Mouse (Mus musculus) embryonic facial prominence, embryonic 10.5 days (tissue): ENCODE measurements around the gene Mrvi1. TPM values are rescaled to one million over a fixed set of nuclear protein-coding genes. Genes with fewer than 3 reads are reported as not detected.

Experiments
- DNase-seq: peaks from one replicate; pipeline ENCODE4 v3.0.0-alpha.2; 2017; ENCODE audit warnings: low spot score
- H3K27ac ChIP-seq: fragments of 300-500 bp; sonication (generic); replicated peaks from 2 replicates; pipeline ENCODE4 v1.5.1; 2016; ENCODE audit warnings: mild to moderate bottlenecking
- H3K27me3 ChIP-seq: fragments of 300-500 bp; sonication (generic); replicated peaks from 2 replicates; pipeline ENCODE4 v1.6.1; 2016; ENCODE audit warnings: low read depth, mild to moderate bottlenecking; ENCODE audit not compliant: poor library complexity, severe bottlenecking
- H3K36me3 ChIP-seq: fragments of 300-500 bp; sonication (generic); replicated peaks from 2 replicates; pipeline ENCODE4 v1.6.1; 2016; ENCODE audit warnings: mild to moderate bottlenecking, moderate library complexity
- H3K4me1 ChIP-seq: fragments of 300-500 bp; sonication (generic); 2 replicates; pipeline ENCODE4 v1.6.1; 2016
- H3K4me3 ChIP-seq: fragments of 300-500 bp; sonication (generic); 2 replicates; pipeline ENCODE4 v1.5.1; 2016; ENCODE audit warnings: mild to moderate bottlenecking, moderate library complexity
- H3K9me3 ChIP-seq: fragments of 300-500 bp; sonication (generic); 2 replicates; pipeline ENCODE4 v1.6.1; 2016; ENCODE audit warnings: mild to moderate bottlenecking
- WGBS: fragments of 180-500 bp; shearing (Covaris S2); methylation state at CpG from one replicate; pipeline ENCODE4 v1.1.7; 2016; 5-methylcytosine and 5-hydroxymethylcytosine counted together
- polyA plus RNA-seq: library from polyadenylated mRNA; unstranded; fragments of >200 nt; fragmentation: Nextera tagmentation; extraction: Ambion mirVana; gene quantifications from 2 replicates; pipeline ENCODE4 v1.2.1, GENCODE M21; 2016

The Mrvi1 gene
- polyA plus RNA-seq, 1 experiment from 2014 or later: 1.5 TPM

GRCm38 (mm10) chr7:110967373-110967772 lies 14.9 kb downstream of the Mrvi1 start:
- no peak for DNase-seq
- H3K27ac ChIP-seq: no peak overlapping the region
- no peaks in the 10 kb centered on the region for H3K36me3 ChIP-seq
- WGBS: 89% methylated on average over 4 of the region's 4 CpGs
- H3K4me1 ChIP-seq: peaks cover 4% of the 10 kb centered on the region; the same call in 1 of the 2 replicates
- H3K4me3 ChIP-seq: no peak overlapping the region
- no peaks in the 10 kb centered on the region for H3K9me3 ChIP-seq
- no peaks in the 10 kb centered on the region for H3K27me3 ChIP-seq

GRCm38 (mm10) chr7:110966853-110967252 lies 15.4 kb downstream of the Mrvi1 start:
- 92% methylated on average over 5 of the region's 5 CpGs for WGBS
- Histone ChIP-seq H3K4me3 (no peak overlapping the region), H3K27ac (no peak overlapping the region), H3K27me3 (no peaks in the 10 kb centered on the region), H3K9me3 (no peaks in the 10 kb centered on the region), H3K36me3 (no peaks in the 10 kb centered on the region), H3K4me1 (peaks cover 4% of the 10 kb centered on the region; the same call in 1 of the 2 replicates)
- DNase-seq: no peak

GRCm38 (mm10) chr7:110965387-110965786 lies 16.9 kb downstream of the Mrvi1 start:
- H3K27me3 ChIP-seq: no peaks in the 10 kb centered on the region
- H3K27ac ChIP-seq: no peak overlapping the region
- H3K4me3 ChIP-seq: no peak overlapping the region
- H3K4me1 ChIP-seq: peaks cover 4% of the 10 kb centered on the region; the same call in 1 of the 2 replicates
- no peaks in the 10 kb centered on the region for H3K36me3 ChIP-seq
- no peaks in the 10 kb centered on the region for H3K9me3 ChIP-seq
- WGBS: 86% methylated on average over 3 of the region's 3 CpGs
- no peak for DNase-seq

GRCm38 (mm10) chr7:110963655-110963997 lies 18.6 kb downstream of the Mrvi1 start:
- WGBS: 75% methylated on average over 3 of the region's 3 CpGs
- H3K27ac ChIP-seq: no peak overlapping the region
- no peaks in the 10 kb centered on the region for H3K9me3 ChIP-seq
- no peaks in the 10 kb centered on the region for H3K27me3 ChIP-seq
- no peaks in the 10 kb centered on the region for H3K36me3 ChIP-seq
- H3K4me1 ChIP-seq: peaks cover 4% of the 10 kb centered on the region; the same call in 1 of the 2 replicates
- DNase-seq: no peak
- no peak overlapping the region for H3K4me3 ChIP-seq

- Histone ChIP-seq H3K27me3 (no peaks in the 10 kb centered on the region), H3K9me3 (no peaks in the 10 kb centered on the region), H3K4me3 (no peak overlapping the region), H3K27ac (no peak overlapping the region), H3K36me3 (no peaks in the 10 kb centered on the region), H3K4me1 (peaks cover 4% of the 10 kb centered on the region; the same call in 1 of the 2 replicates)
- WGBS: 72% methylated on average over 9 of the region's 9 CpGs
- DNase-seq: no peak
Measured at GRCm38 (mm10) chr7:110962943-110963654, 19.2 kb downstream of the Mrvi1 start.

- H3K27ac ChIP-seq: no peak overlapping the region
- H3K9me3 ChIP-seq: no peaks in the 10 kb centered on the region
- H3K4me3 ChIP-seq: no peak overlapping the region
- WGBS: 90% methylated on average over 3 of the region's 3 CpGs
- DNase-seq: no peak
- no peaks in the 10 kb centered on the region for H3K27me3 ChIP-seq
- H3K36me3 ChIP-seq: no peaks in the 10 kb centered on the region
- H3K4me1 ChIP-seq: peaks cover 4% of the 10 kb centered on the region; the same call in 1 of the 2 replicates
Measured at GRCm38 (mm10) chr7:110962497-110962896, 19.8 kb downstream of the Mrvi1 start.

- Histone ChIP-seq H3K27ac (no peak overlapping the region; the same call in 1 of the 2 replicates), H3K4me1 (no peaks in the 10 kb centered on the region), H3K4me3 (no peak overlapping the region), H3K9me3 (no peaks in the 10 kb centered on the region), H3K36me3 (no peaks in the 10 kb centered on the region), H3K27me3 (no peaks in the 10 kb centered on the region)
- 89% methylated on average over 14 of the region's 14 CpGs for WGBS
- DNase-seq: no peak
Measured at GRCm38 (mm10) chr7:110956422-110957170, 25.7 kb downstream of the Mrvi1 start.

GRCm38 (mm10) chr7:110955576-110955975 lies 26.7 kb downstream of the Mrvi1 start:
- Histone ChIP-seq H3K27me3 (no peaks in the 10 kb centered on the region), H3K9me3 (no peaks in the 10 kb centered on the region), H3K27ac (no peak overlapping the region), H3K36me3 (no peaks in the 10 kb centered on the region), H3K4me3 (no peak overlapping the region), H3K4me1 (no peaks in the 10 kb centered on the region)
- 81% methylated on average over 2 of the region's 2 CpGs for WGBS
- no peak for DNase-seq

- H3K36me3 ChIP-seq: no peaks in the 10 kb centered on the region
- no peak for DNase-seq
Measured at GRCm38 (mm10) chr7:110954072-110954858, 28.0 kb downstream of the Mrvi1 start.

GRCm38 (mm10) chr7:110953210-110953609 lies 29.1 kb downstream of the Mrvi1 start:
- DNase-seq: no peak
- H3K27ac ChIP-seq: no peak overlapping the region
- WGBS: 89% methylated on average over 1 of the region's 1 CpGs

More at GRCm38 (mm10) chr7:110954072-110954858, 28.0 kb downstream of the Mrvi1 start:
- Histone ChIP-seq H3K9me3 (no peaks in the 10 kb centered on the region), H3K27ac (no peak overlapping the region), H3K27me3 (no peaks in the 10 kb centered on the region), H3K4me1 (no peaks in the 10 kb centered on the region), H3K4me3 (no peak overlapping the region)
- WGBS: 86% methylated on average over 6 of the region's 6 CpGs

GRCm38 (mm10) chr7:110950621-110950925 lies 31.7 kb downstream of the Mrvi1 start:
- no peak overlapping the region for H3K27ac ChIP-seq
- H3K4me1 ChIP-seq: no peaks in the 10 kb centered on the region
- DNase-seq: no peak
- no peaks in the 10 kb centered on the region for H3K36me3 ChIP-seq
- H3K9me3 ChIP-seq: no peaks in the 10 kb centered on the region
- no peak overlapping the region for H3K4me3 ChIP-seq
- H3K27me3 ChIP-seq: no peaks in the 10 kb centered on the region

More at GRCm38 (mm10) chr7:110953210-110953609, 29.1 kb downstream of the Mrvi1 start:
- H3K36me3 ChIP-seq: no peaks in the 10 kb centered on the region
- H3K27me3 ChIP-seq: no peaks in the 10 kb centered on the region
- H3K4me3 ChIP-seq: no peak overlapping the region
- H3K9me3 ChIP-seq: no peaks in the 10 kb centered on the region
- no peaks in the 10 kb centered on the region for H3K4me1 ChIP-seq

GRCm38 (mm10) chr7:110949785-110950620 lies 32.3 kb downstream of the Mrvi1 start:
- Histone ChIP-seq H3K9me3 (no peaks in the 10 kb centered on the region), H3K4me3 (no peak overlapping the region), H3K27ac (no peak overlapping the region), H3K4me1 (no peaks in the 10 kb centered on the region), H3K27me3 (no peaks in the 10 kb centered on the region), H3K36me3 (no peaks in the 10 kb centered on the region)
- no peak for DNase-seq
- 85% methylated on average over 13 of the region's 13 CpGs for WGBS
